Mouse (Mus musculus) thymus, adult 18-20 months (tissue): ENCODE data around the gene Dusp10.

ENCODE experiments used
- DNase-seq, 2 experiments: peaks; one replicate each; pipeline ENCODE4 v3.0.0; 2022; ENCODE audit warnings: mixed read lengths in 2 of 2

The Dusp10 gene

GRCm38 (mm10) chr1:184013106-184013505 lies at the start of gene Dusp10:
Gene Dusp10, plus strand, starts transcription at chr1:184013302.
- DNase-seq: no peak

GRCm38 (mm10) chr1:183965341-183965740 lies 47.8 kb upstream of the Dusp10 start:
- DNase-seq: no peak

GRCm38 (mm10) chr1:183969265-183969664 lies 43.8 kb upstream of the Dusp10 start:
- DNase-seq: no peak

- DNase-seq: peak in 1 of 2 experiments; percentile 29
These were observed 33.3 kb upstream of the Dusp10 start for GRCm38 (mm10) chr1:183979814-183980243.

GRCm38 (mm10) chr1:183982108-183982507 lies 31.0 kb upstream of the Dusp10 start:
- DNase-seq: no peak

- peak in 1 of 2 experiments; percentile 53 for DNase-seq
These were observed 25.3 kb upstream of the Dusp10 start for GRCm38 (mm10) chr1:183987711-183988245.

GRCm38 (mm10) chr1:183991921-183992320 lies 21.2 kb upstream of the Dusp10 start:
- DNase-seq: no peak

- DNase-seq: no peak
These were observed 15.9 kb upstream of the Dusp10 start for GRCm38 (mm10) chr1:183997207-183997606.

GRCm38 (mm10) chr1:184002470-184002869 lies 10.6 kb upstream of the Dusp10 start:
- DNase-seq: no peak

- no peak for DNase-seq
These were observed 8.8 kb upstream of the Dusp10 start for GRCm38 (mm10) chr1:184004311-184004710.

GRCm38 (mm10) chr1:184005315-184006058 lies 7.6 kb upstream of the Dusp10 start:
- peak; percentile 78 to 91 for DNase-seq

GRCm38 (mm10) chr1:184006086-184006485 lies 7.0 kb upstream of the Dusp10 start:
- no peak for DNase-seq

- no peak for DNase-seq
These were observed 1.8 kb upstream of the Dusp10 start for GRCm38 (mm10) chr1:184011311-184011710.

- peak in 1 of 2 experiments; percentile 56 for DNase-seq
These were observed 989 bp downstream of the Dusp10 start for GRCm38 (mm10) chr1:184014091-184014490.

- no peak for DNase-seq
These were observed 3.1 kb downstream of the Dusp10 start for GRCm38 (mm10) chr1:184015995-184016730.

GRCm38 (mm10) chr1:184017606-184018005 lies 4.5 kb downstream of the Dusp10 start:
- no peak for DNase-seq

GRCm38 (mm10) chr1:184019042-184019721 lies 6.1 kb downstream of the Dusp10 start:
- no peak for DNase-seq

GRCm38 (mm10) chr1:184019722-184020107 lies 6.6 kb downstream of the Dusp10 start:
- DNase-seq: no peak

GRCm38 (mm10) chr1:184023971-184024370 lies 10.9 kb downstream of the Dusp10 start:
- no peak for DNase-seq

- peak in 1 of 2 experiments; percentile 48 for DNase-seq
These were observed 11.5 kb downstream of the Dusp10 start for GRCm38 (mm10) chr1:184024631-184025030.

GRCm38 (mm10) chr1:184025079-184025478 lies 12.0 kb downstream of the Dusp10 start:
- DNase-seq: no peak

- DNase-seq: no peak
These were observed 13.9 kb downstream of the Dusp10 start for GRCm38 (mm10) chr1:184027039-184027438.
